Mouse (Mus musculus): ENCODE data around the gene Gm5148.

Gm5148 gene

DNA sequence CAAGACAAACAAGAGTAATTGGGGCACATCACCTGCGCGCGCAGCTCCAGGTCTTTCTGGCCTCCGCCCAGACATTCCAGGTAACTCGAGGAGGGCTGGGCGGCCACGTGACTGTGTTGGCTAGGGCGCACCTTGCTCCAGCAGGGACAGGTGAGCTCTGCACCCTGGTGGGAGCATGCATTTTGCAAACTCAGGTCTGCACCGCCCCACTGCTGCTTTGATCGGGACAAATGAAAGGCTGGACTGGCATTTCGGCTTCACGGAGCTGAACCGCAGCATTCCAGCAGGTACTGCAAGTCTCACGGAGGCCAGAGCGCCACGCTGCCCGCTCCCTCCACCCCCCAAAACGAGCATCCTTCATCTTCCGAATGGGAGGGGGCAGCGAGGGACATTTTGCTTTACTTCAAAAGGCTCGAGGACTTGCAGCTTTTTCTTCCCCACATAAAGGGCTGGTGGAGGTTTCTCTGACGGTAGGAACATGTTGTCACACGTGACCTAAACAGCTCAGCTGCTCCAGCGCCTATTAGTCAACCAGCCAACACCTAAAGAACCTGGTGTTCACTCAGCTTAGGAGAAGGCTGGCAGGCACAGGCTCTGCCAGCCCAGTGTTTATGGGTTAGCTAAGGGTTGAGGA, at the start of gene Gm5148:
Gm5148 (minus strand) TSS at position 320 of the 634 bp plus-strand sequence.
- in situ Hi-C loops (cut with MseI, MboI) = loop anchor here in 1 of 2 experiments (10.0 kb wide), 1 partner anchor 89 kb away; the partner anchor contains the start of gene Spry1

DNA sequence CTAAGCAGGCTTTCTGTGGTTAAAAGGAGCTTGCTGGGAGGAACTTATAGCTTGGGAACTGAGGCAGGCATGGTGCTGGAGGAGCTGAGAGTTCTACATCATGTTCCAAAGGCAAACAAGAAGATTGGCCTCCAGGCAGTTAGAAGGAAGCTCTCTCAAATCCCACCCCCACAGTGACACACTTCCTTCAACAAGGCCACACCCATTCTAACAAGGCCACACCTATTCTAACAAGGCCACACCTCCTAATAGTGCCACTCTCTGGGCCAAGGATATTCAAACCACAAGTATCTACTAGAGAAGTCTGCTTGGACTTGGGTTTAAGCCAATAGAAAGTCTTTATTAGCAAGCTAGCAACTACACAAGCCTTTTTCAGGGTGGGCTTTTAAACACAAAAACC, 46.7 kb upstream of the Gm5148 start:
- in situ Hi-C loops (cut with MseI, MboI) = no loop called here

DNA sequence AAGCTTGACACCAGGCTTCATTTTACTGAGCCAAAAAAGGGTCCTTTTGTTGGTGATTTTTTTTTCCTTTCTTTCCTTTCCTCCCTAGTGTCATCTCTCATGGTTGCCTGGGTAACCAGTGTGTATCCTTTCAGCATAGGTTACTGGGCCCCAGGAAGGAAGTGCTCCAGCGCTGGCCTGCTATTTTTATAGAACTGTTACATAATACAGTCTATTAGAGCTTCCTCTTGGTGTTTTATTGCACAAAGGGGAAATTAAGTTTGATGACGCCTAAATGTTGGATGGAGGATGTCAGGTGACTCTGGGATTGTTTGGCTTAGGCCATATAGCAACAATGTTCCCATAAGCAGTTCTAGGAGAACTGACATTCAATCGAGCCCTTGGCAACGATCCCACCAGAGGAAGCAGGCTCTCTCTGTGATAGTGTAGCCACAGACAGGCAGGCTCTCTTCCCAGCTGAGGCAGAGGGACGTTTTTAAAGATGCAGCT, 45.0 kb upstream of the Gm5148 start:
- in situ Hi-C loops (cut with MseI, MboI) = no loop called here

DNA sequence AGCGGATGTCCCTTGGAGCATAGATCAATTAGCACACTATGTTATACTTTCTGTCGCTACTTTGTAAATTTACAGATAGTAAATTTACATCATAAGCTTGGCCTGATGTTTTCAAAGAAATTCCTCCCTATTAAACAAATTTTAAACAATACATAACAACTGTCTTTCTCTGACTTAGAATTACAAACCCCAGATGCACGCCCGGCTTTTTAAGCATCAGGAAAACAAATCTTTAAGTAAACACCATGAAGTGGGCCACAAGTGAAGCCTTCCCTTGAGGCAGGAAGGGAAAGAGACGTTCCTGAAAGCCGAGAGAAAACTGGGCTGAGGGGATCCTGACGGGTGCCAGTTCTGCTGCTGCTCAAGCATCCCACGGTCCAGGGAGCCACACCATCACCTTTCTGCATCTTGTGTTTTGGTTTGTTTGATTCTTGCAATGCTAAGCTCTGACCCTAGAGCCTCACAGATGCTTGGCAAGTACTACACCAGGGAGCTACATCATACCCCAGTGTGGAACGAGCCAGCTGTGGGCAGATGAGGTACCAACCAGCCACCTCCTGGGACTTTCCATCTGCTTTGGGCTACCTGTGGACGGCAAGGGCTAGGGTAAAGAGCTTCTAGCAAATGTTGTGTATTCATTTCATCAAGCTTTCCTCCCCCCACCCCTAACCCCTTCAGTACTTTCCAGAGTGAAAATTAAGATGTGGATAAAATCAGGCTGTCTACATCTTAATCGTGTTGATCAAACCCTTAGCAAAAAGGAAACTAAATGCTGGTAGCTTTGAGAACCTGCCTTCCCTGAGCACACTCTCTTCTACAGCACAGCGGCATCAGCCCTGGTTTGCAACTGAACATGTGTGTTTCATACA, 43.1 kb upstream of the Gm5148 start:
- in situ Hi-C loops (cut with MseI, MboI) = no loop called here

DNA sequence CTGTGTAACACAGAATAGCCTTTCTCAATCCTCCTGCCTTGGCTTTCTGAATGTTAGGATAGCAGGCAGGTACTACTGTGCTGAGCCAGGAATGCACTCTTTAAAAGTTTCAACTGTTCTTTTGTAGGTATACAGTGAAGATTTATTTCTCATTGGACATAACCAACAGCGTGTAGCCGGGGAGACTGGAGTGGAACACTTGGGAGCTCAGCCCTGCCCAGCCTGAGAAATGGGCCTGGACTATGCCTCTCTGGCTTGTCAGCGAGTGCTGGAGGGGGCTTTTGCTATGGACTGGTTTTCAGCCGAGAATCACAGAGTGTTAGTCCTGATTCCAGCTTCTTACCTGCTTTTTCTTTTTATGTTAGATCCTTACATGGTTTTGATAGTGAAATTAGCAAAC, 42.3 kb upstream of the Gm5148 start:
- in situ Hi-C loops (cut with MseI, MboI) = no loop called here

DNA sequence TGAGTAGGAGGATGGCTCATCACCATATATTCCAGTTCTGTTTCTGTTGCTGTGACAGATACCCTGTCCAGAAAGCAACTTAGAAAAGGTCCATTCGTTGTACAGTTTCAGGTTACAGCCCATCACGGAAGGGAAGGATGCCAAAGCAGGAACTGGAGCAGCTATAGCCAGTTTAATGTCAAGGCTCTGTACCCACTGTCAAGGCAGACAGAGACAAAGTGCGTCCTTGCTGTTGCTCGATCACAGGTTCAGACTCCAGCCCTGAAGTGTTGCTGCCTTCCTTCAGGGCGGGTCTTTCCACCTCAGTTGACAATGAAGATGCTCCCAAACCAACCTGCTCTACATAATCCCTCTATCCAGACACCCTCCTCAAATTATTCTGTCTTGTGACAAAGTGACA, 41.7 kb upstream of the Gm5148 start:
- in situ Hi-C loops (cut with MseI, MboI) = no loop called here

DNA sequence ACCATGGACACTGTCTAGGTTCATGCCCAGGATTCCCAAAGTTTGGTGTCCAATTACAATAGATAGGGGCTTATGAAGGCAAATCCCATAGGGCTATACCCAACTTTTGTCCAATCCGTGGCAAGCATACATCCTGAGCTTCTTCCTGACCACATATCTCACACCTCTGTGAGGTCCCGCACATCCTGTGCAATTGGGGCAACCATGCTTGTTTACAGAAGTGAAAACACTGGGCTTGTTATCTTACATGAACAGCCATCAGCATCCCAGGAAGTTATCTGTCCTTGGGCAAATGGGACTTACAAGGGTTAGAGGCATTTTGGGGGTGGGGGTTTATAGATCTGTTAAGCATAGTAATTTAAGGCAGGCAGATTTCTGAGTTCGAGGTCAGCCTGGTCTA, 41.0 kb upstream of the Gm5148 start:
- in situ Hi-C loops (cut with MseI, MboI) = no loop called here

DNA sequence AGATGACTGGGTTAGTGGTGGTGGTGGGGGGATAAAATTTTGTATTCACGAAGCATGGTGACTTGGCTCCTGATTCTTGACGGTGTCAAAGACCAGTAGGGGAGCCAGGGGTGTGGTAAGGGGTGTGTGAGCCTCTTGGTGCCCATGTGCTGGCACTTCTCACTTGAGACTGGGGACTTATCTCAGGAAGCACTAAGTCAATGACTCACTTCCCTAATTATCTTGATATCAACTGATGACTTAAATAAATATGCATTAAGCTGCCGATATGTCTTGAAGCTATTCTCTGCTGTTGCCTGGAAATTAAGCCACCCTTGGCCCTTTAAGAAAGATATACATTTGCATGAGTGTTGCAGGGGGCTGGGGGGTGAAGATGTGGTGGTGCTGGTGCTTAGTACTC, 38.0 kb upstream of the Gm5148 start:
- in situ Hi-C loops (cut with MseI, MboI) = no loop called here

DNA sequence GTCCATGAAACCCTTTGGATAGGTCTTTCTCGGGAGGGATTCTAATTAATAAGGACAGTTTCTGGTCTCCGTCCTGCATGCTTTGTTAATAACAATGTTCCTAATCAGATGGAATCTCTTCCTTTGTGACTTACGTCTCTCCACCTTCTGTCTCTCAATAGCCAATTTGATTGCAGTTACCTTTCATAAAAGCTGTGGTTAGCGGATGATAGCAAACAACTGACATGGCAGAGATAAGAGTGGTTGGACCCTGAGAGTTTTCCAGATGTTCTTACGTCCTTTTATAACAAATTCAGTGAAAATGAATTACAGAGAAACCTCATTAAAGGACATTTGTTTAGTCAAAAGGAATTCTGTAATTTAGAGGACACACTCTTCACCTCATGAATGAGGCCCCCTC, 37.5 kb upstream of the Gm5148 start:
- in situ Hi-C loops (cut with MseI, MboI) = no loop called here

DNA sequence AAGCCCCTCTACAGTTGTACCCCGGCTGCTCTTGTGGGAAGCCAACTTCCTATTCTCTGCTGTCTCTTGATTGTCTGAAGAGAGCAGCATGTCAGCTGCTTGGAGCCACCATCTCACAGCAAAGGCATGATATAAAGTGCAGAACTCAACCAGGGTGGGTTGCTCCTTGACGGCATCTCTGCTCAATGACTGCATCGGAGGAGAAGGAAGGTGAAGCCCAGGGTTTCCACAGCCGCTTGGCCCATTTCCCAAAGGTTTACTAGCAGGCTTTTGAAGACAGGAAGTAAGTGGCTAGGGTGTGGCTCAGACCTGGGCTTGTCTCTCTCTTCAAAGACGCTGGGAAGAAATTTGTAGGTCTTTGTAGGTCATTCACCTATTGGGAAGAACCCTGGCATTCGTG, 36.6 kb upstream of the Gm5148 start:
- in situ Hi-C loops (cut with MseI, MboI) = no loop called here

DNA sequence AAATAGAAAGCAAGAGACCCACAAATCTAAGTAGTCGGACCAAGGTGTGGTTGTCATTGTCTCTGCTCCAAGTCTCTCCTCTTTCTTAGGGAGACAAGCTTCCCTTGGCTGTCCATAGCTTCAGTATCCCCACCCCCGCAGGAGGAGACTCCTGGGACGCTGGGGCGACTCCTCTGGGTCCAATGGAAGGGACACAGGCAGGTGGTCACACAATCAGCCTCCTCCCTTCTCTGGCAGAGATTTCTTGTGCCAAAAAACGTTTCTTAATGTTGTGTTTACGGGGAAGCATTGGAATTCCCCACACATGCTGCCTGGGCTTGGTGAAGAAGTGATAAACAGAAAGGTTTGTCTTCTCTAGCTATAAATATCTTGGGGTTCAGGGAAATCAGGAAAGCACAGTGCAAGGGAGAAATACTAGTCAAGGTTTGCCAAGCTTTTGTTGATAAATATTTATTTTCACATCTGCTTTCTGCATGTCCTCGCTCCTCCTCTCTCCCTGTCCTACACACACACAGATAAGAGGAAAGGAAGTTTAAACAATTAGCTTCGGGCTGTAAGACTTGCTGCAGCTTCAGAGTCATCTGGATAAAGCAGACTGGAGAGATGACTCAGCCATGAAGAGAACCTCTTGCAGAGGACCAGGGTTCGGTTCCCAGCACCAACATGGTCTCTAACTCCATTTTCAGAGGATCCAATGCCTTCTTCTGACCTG, 34.5 kb upstream of the Gm5148 start:
- in situ Hi-C loops (cut with MseI, MboI) = no loop called here

DNA sequence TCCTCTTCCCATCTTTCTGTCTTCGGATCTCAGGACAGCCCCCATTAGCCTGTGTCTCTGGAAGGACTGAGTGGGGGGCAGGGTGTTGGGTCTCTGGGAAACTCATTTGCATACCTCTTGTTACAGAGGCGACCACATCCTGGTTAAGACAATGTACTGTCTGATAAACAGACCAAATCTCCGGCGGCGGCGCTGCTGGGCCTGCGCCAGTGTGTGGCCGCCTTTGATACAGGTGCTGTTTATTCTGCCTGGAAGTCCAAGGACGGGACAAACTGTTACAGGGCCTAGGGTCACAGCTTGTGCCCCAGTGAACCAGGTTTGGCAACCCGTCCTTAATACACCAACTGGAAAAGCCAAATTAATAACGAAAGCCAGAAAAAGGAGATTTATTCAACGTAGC, 33.8 kb upstream of the Gm5148 start:
- in situ Hi-C loops (cut with MseI, MboI) = no loop called here

DNA sequence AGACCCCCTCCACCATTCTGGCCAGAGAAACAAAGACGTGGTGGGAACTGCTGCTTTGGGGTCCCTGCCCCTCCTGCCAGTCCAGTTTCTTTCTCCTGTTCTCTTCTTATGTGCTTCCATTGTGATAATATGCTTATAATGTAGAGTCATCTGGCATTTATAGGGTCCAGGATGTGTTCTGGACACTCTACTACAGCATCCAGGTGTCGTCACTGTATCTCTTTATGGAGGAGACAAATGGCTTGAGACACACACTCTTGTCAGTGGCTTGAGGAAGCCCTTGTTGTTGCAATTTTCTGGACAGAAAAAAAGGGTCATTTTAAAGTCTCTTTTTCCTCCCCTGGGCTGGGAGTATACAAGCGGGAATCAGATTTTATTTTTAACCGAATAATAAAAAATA, 33.3 kb upstream of the Gm5148 start:
- in situ Hi-C loops (cut with MseI, MboI) = no loop called here

DNA sequence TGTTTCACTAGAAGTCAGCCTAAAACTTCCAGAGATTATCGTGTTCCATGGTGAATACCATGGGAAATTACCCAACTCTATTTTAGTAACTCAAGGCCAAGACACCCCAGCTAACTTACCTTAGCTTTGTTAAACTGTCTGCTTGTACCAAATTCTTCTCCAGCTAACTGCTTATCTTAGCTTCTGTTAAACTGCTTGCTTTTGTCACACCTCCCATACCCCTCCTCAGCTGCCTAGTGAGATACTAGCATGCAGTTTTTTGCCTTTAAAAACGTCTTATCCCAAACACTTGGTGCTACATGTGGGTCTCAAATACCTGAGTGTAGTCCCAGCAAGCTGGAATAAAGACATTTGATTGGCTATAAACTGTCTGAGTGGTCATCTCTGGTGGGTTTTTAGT, 31.7 kb upstream of the Gm5148 start:
- in situ Hi-C loops (cut with MseI, MboI) = no loop called here

DNA sequence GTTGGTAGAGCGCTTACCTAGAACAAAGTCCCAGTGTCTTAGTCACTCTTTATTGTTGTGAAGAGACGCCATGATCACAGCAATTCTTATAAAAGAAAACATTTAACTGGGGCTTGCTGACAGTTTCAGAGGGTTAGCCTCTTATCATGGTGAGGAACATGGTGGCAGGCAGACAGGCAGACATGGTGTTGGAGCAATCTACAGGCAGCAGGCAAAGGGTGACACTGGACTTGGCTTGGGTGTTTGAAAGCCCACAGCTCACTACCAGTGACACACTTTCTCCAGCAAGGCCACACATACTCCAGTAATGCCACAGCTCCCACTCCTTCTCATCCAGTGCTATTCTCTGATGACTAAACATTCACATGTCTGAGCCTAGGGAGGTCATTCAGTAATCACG, 30.3 kb upstream of the Gm5148 start:
- in situ Hi-C loops (cut with MseI, MboI) = no loop called here

DNA sequence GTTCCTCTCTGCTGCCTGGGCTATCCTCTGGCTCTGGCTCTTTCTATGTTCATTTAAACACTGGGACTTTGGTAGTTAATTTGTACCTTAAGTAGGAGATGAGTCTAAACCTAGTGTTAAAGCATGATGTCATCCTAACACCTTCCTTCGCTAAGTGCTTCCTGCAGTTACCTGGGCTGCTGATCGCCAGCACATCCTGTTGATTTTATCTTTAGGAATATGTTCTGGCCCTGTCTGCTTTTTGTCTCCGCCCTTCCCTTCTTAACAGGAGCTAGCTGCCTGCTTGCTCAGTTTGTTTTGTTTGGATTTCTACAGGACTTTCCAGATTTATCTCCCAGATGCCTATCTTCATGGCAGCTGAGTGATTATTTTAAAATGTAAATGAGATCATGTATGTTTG, 28.9 kb upstream of the Gm5148 start:
- in situ Hi-C loops (cut with MseI, MboI) = no loop called here

DNA sequence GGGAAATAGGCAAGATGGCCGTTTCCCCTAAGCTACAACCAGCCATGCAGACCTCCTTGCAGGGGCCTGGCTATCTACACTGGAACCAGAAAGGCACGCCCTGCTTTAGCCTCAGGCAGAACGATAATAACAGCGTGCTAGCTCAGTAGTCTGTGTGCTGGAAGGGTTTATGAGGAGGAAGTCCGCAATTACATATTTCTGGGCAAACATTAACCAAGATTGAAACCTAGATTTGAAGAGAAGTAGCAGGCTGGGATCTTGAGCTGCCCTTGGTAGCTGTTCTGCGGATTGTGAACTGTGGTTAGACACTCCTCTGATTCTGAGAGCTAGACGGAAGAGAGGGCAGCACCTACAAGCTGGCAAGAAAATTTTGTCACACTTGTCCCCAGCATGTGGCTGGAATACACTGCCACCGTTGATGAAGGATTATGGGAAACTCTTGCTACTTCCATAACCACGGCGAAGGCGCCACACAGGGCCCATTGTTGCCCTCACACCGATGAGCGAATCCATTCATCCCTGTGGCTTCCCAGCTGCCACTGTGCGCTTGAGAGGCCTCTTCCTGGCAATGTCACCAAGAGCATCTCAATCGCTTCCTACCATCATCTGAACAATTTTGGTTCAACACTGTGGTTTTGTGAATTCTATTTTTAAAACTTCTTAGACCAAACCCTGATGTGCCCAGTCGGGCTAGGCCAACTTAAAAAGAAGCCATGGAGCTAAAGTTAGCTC, 23.9 kb upstream of the Gm5148 start:
- in situ Hi-C loops (cut with MseI, MboI) = no loop called here

DNA sequence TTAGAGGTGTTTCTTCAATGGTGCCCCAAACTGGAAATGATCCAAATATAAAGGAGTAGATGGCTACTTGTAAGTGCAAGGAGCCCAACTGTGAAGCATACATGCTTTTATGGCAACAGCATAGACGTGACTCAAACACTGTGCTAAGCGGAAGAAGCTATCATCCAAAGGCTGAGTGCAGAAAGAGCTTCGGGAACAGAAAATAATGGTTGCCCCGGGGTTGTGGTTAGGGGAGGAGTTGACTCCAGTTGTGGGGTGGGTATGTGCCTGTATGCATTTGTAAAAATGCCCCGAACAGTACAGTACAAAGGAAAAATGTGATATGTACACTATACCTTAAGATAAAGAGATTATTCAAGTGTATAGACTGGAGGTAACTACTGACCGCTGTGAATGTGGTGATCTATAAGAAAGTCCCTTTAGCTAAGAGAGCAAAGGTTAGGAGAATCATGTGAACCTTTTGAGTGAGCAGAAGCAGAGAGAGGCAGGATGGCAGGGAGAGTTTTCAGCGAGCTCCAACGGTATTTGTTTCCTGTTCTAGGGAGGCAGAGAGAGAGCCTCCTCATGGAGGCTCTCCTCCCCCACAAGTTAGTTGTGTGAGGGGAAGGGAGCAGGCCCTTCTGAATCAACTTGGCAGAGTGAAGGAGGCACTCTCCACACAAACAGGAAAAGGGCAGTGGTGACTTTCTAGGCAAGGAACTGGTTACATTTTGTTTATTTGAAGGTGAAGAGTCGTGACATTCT, 23.1 kb upstream of the Gm5148 start:
- in situ Hi-C loops (cut with MseI, MboI) = no loop called here

DNA sequence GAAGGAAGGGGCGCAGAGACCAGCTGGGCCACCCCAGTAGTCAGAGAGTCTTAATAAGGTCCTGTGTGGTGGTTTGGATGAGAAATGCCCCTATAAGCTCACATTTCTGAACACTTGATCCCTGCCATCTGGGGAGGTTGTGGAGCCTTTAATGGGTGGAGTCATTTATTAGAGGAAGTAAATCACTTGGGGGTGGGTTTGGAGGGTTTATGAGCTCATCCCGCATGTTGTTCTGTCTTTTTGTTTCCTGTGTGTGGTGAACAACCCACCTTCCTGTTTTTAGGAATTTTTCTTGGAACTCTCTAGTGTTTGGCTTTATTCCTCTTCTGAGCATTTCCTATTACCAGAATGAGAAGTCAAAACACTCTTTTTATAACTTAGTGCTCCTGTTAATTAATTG, 19.8 kb upstream of the Gm5148 start:
- in situ Hi-C loops (cut with MseI, MboI) = no loop called here

DNA sequence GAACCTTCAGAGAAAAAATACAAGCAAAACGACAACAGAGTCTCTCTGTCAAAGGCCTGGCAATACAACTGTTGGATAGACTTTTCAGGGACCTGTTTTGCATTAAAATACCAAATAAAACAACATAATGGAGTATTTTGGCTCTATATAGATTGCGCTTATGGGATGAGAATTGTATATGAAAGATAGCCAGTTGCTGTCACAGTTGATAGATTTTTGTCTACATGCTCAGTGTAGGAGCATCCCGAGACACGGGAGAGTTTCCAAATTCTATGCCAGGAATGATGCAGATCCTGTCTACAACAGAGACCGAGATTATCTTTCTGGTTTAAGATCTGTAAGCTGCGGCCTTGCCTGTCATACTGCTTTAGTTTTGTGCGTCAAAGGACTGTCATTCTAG, 15.7 kb upstream of the Gm5148 start:
- in situ Hi-C loops (cut with MseI, MboI) = no loop called here
